8 mouse cellular contexts compared by ENCODE assay signal in the genomic region with DNA sequence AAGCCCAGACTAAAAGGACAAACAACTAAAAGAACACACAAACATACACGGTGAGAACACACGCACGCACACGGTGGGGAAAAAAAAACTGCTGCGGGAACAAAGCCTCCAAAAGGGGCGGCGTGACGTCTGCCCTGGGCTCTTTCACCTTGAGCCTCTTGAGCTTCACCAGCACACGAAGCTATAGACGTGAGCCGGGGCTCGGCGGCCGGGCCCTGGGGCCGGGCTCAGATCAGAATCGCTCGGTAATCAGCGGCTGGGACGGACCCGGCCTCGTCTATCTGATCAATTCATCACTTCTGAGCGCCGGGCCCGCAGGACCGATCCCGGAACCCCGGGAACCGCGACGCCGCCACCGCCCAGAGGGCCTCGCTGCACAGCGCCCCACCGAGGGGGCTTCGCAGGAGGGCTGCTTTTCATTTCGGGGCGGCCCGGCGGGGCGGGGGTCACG. TPM values are rescaled to one million over a fixed set of nuclear protein-coding genes. Genes with fewer than 3 reads are reported as not detected.
DNase-seq lines count a peak whose midpoint lies in the region; ATAC-seq lines count a peak whose summit lies in the region.

No protein-coding gene starts in this region.

- no peaks in the 10 kb centered on the region for H3K9me3 ChIP-seq in neural tube, embryonic 11.5 days (ENCODE audit: control insufficient read depth, low read length)
- no peaks in the 10 kb centered on the region for H3K9me3 ChIP-seq in limb, embryonic 11.5 days (ENCODE audit: control insufficient read depth, low read length)
- no peaks in the 10 kb centered on the region for H3K9me3 ChIP-seq in midbrain, embryonic 14.5 days (ENCODE audit: control insufficient read depth, low read length)

- H3K4me3 ChIP-seq in neural tube, embryonic 11.5 days (ENCODE audit: low read depth, low read length) = peak overlapping the region; percentile 79
- peak overlapping the region; percentile 89 for H3K4me3 ChIP-seq in limb, embryonic 11.5 days (ENCODE audit: low read depth, low read length)
- peak overlapping the region; percentile 86 for H3K4me3 ChIP-seq in midbrain, embryonic 14.5 days (replicated peaks; ENCODE audit: low read depth, low read length)

- peak; percentile 37 to 59 for DNase-seq in adrenal gland, postnatal 36 days
- no peak for DNase-seq in adrenal gland, adult 8-10 months
- no peak for DNase-seq in neural tube, embryonic 11.5 days (ENCODE audit: low spot score)
- DNase-seq in neural tube, embryonic 10.5 days (ENCODE audit: extremely low spot score, low spot score) = no peak
- DNase-seq in limb, embryonic 11.5 days (ENCODE audit: low spot score) = no peak
- no peak for DNase-seq in midbrain, embryonic 14.5 days
- no peak for DNase-seq in yolk sac, embryonic 10.5 days (ENCODE audit: low spot score)

- WGBS in neural tube, embryonic 11.5 days = under 1% methylated on average over 42 of the region's 42 CpGs
- under 1% methylated on average over 42 of the region's 42 CpGs for WGBS in limb, embryonic 11.5 days
- WGBS in midbrain, embryonic 14.5 days = under 1% methylated on average over 42 of the region's 42 CpGs

- H3K36me3 ChIP-seq in neural tube, embryonic 11.5 days (ENCODE audit: control insufficient read depth, insufficient read depth, low read length) = peaks cover 3% of the 10 kb centered on the region; the same call in 1 of the 2 replicates
- H3K36me3 ChIP-seq in limb, embryonic 11.5 days (ENCODE audit: control insufficient read depth, insufficient read depth, low read length) = peaks cover 6% of the 10 kb centered on the region
- H3K36me3 ChIP-seq in midbrain, embryonic 14.5 days (ENCODE audit: control insufficient read depth, insufficient read depth, low read length) = peaks cover 30% of the 10 kb centered on the region

- peak; percentile 75 for ATAC-seq in neural tube, embryonic 11.5 days (ENCODE audit: insufficient read depth, low FRiP score, low TSS enrichment)
- peak; percentile 36 for ATAC-seq in erythroid progenitor cell, adult 5-6 weeks (replicated peaks; ENCODE audit: low FRiP score, poor library complexity, severe bottlenecking)
- ATAC-seq in limb, embryonic 11.5 days (ENCODE audit: insufficient number of reproducible peaks, low FRiP score, low TSS enrichment, low read depth) = peak; percentile 62
- ATAC-seq in midbrain, embryonic 14.5 days (ENCODE audit: low FRiP score, low TSS enrichment) = peak; percentile 80

- H3K27me3 ChIP-seq in neural tube, embryonic 11.5 days (ENCODE audit: control insufficient read depth, insufficient read depth, low read length) = no peaks in the 10 kb centered on the region
- H3K27me3 ChIP-seq in limb, embryonic 11.5 days (ENCODE audit: control insufficient read depth, insufficient read depth, low read length) = no peaks in the 10 kb centered on the region
- no peaks in the 10 kb centered on the region for H3K27me3 ChIP-seq in midbrain, embryonic 14.5 days (ENCODE audit: control insufficient read depth, insufficient read depth, low read length)

- H3K27ac ChIP-seq in neural tube, embryonic 11.5 days (ENCODE audit: low read depth, low read length) = peak overlapping the region; percentile 89
- peak overlapping the region; percentile 81 for H3K27ac ChIP-seq in limb, embryonic 11.5 days (replicated peaks; ENCODE audit: low read depth, low read length)
- peak overlapping the region; percentile 94 for H3K27ac ChIP-seq in midbrain, embryonic 14.5 days (replicated peaks; ENCODE audit: low read depth, low read length)

- H3K9ac ChIP-seq in neural tube, embryonic 11.5 days (ENCODE audit: low read length) = peak overlapping the region; percentile 87
- H3K9ac ChIP-seq in limb, embryonic 11.5 days (ENCODE audit: low read length) = peak overlapping the region; percentile 96
- H3K9ac ChIP-seq in midbrain, embryonic 14.5 days (replicated peaks; ENCODE audit: low read length) = peak overlapping the region; percentile 98

- H3K4me1 ChIP-seq in neural tube, embryonic 11.5 days (ENCODE audit: control insufficient read depth, insufficient read depth, low read length) = no peaks in the 10 kb centered on the region
- 0 out of 2 replicates have a peak, but pooled peaks cover 2% of the 10 kb centered on the region for H3K4me1 ChIP-seq in limb, embryonic 11.5 days (ENCODE audit: control insufficient read depth, insufficient read depth, low read length)
- peaks cover 6% of the 10 kb centered on the region; the same call in 1 of the 2 replicates for H3K4me1 ChIP-seq in midbrain, embryonic 14.5 days (ENCODE audit: control insufficient read depth, insufficient read depth, low read length)

- peak overlapping the region; percentile 53 for H3K4me2 ChIP-seq in neural tube, embryonic 11.5 days (ENCODE audit: low read depth)
- H3K4me2 ChIP-seq in limb, embryonic 11.5 days (ENCODE audit: low read depth, severe bottlenecking) = peak overlapping the region; percentile 60
- peak overlapping the region; percentile 79 for H3K4me2 ChIP-seq in midbrain, embryonic 14.5 days (ENCODE audit: low read length)

RNA-seq across cellular contexts. Expression of a gene that starts 8.1 kb away (rescaled TPM):
- total RNA-seq in adrenal gland, postnatal 36 days (2021) = 10 to 100 TPM; 55.1 to 65.9 TPM
- 10 to 100 TPM; 63.6 to 76.6 (median 68.7) TPM for total RNA-seq in adrenal gland, adult 8-10 months (2022)
- polyA plus RNA-seq in neural tube, embryonic 11.5 days (2014; fragmentation: Nextera tagmentation; extraction: Ambion mirVana) = 55.4 and 56.6 TPM in 2 replicates
- total RNA-seq in erythroid progenitor cell, adult 5-6 weeks (2015; ENCODE audit: low replicate concordance) = 9.7 and 13.0 TPM in 2 replicates
- total RNA-seq in erythroid progenitor cell, adult 5-6 weeks (2017; ENCODE audit: low replicate concordance) = 27.0 and 27.8 TPM in 2 replicates
- polyA plus RNA-seq in limb, embryonic 11.5 days (2014; fragmentation: Nextera tagmentation; extraction: Ambion mirVana) = 37.1 and 39.7 TPM in 2 replicates
- polyA plus RNA-seq in midbrain, embryonic 14.5 days (2014; fragmentation: Nextera tagmentation; extraction: Ambion mirVana) = 45.5 and 63.0 TPM in 2 replicates

RNA-seq across cellular contexts. Expression of a gene that starts 17.4 kb away (rescaled TPM):
- total RNA-seq in adrenal gland, postnatal 36 days (2021) = 10 to 100 TPM; 29.2 to 36.0 TPM
- 10 to 100 TPM; 26.3 to 35.0 (median 29.7) TPM for total RNA-seq in adrenal gland, adult 8-10 months (2022)
- 70.7 and 74.8 TPM in 2 replicates for polyA plus RNA-seq in neural tube, embryonic 11.5 days (2014; fragmentation: Nextera tagmentation; extraction: Ambion mirVana)
- total RNA-seq in erythroid progenitor cell, adult 5-6 weeks (2015; ENCODE audit: low replicate concordance) = 1.7 and 7.6 TPM in 2 replicates
- 4.1 and 5.1 TPM in 2 replicates for total RNA-seq in erythroid progenitor cell, adult 5-6 weeks (2017; ENCODE audit: low replicate concordance)
- 48.1 and 54.8 TPM in 2 replicates for polyA plus RNA-seq in limb, embryonic 11.5 days (2014; fragmentation: Nextera tagmentation; extraction: Ambion mirVana)
- polyA plus RNA-seq in midbrain, embryonic 14.5 days (2014; fragmentation: Nextera tagmentation; extraction: Ambion mirVana) = 63.4 and 63.6 TPM in 2 replicates

RNA-seq across cellular contexts. Expression of a gene that starts 17.8 kb away (rescaled TPM):
- total RNA-seq in adrenal gland, postnatal 36 days (2021) = 1 to 10 TPM; 1.7 to 5.3 TPM
- total RNA-seq in adrenal gland, adult 8-10 months (2022) = 1 to 10 TPM; 2.4 to 6.9 (median 3.9) TPM
- polyA plus RNA-seq in neural tube, embryonic 11.5 days (2014; fragmentation: Nextera tagmentation; extraction: Ambion mirVana) = 1.4 and 1.8 TPM in 2 replicates
- total RNA-seq in erythroid progenitor cell, adult 5-6 weeks (2015; ENCODE audit: low replicate concordance) = not detected in 2 replicates
- total RNA-seq in erythroid progenitor cell, adult 5-6 weeks (2017; ENCODE audit: low replicate concordance) = not detected in 2 replicates
- 0.21 and 0.34 TPM in 2 replicates for polyA plus RNA-seq in limb, embryonic 11.5 days (2014; fragmentation: Nextera tagmentation; extraction: Ambion mirVana)
- polyA plus RNA-seq in midbrain, embryonic 14.5 days (2014; fragmentation: Nextera tagmentation; extraction: Ambion mirVana) = 18.8 and 21.8 TPM in 2 replicates

RNA-seq across cellular contexts. Expression of a gene that starts 20.2 kb away (rescaled TPM):
- total RNA-seq in adrenal gland, postnatal 36 days (2021) = not detected
- total RNA-seq in adrenal gland, adult 8-10 months (2022) = under 1 TPM in 2 of 4 experiments, not detected in 2; 0.45 to 0.59 TPM
- not detected in 2 replicates for polyA plus RNA-seq in neural tube, embryonic 11.5 days (2014; fragmentation: Nextera tagmentation; extraction: Ambion mirVana)
- total RNA-seq in erythroid progenitor cell, adult 5-6 weeks (2015; ENCODE audit: low replicate concordance) = not detected in 2 replicates
- not detected in 2 replicates for total RNA-seq in erythroid progenitor cell, adult 5-6 weeks (2017; ENCODE audit: low replicate concordance)
- 0.47 TPM in 1 of 2 replicates, not detected in the other for polyA plus RNA-seq in limb, embryonic 11.5 days (2014; fragmentation: Nextera tagmentation; extraction: Ambion mirVana)
- polyA plus RNA-seq in midbrain, embryonic 14.5 days (2014; fragmentation: Nextera tagmentation; extraction: Ambion mirVana) = 1.6 and 1.9 TPM in 2 replicates

RNA-seq across cellular contexts. Expression of a gene that starts 36.9 kb away (rescaled TPM):
- total RNA-seq in adrenal gland, postnatal 36 days (2021) = 10 to 100 TPM in 1 of 2 experiments, 1 to 10 TPM in 1; 8.0 to 12.3 TPM
- total RNA-seq in adrenal gland, adult 8-10 months (2022) = 10 to 100 TPM; 11.7 to 19.3 (median 15.3) TPM
- polyA plus RNA-seq in neural tube, embryonic 11.5 days (2014; fragmentation: Nextera tagmentation; extraction: Ambion mirVana) = 50.1 and 54.6 TPM in 2 replicates
- total RNA-seq in erythroid progenitor cell, adult 5-6 weeks (2015; ENCODE audit: low replicate concordance) = 1.3 and 2.9 TPM in 2 replicates
- 2.7 TPM in 1 of 2 replicates, not detected in the other for total RNA-seq in erythroid progenitor cell, adult 5-6 weeks (2017; ENCODE audit: low replicate concordance)
- polyA plus RNA-seq in limb, embryonic 11.5 days (2014; fragmentation: Nextera tagmentation; extraction: Ambion mirVana) = 8.3 and 9.3 TPM in 2 replicates
- polyA plus RNA-seq in midbrain, embryonic 14.5 days (2014; fragmentation: Nextera tagmentation; extraction: Ambion mirVana) = 83.3 and 123 TPM in 2 replicates

Comparison
In these comparisons a context has a peak if more than half of its experiments do, and no peak if none do; other contexts are left out.
1. DNase-seq: peak in adrenal gland, postnatal 36 days (2 of 2); none in adrenal gland, adult 8-10 months (single experiment), neural tube, embryonic 11.5 days (single experiment), neural tube, embryonic 10.5 days (single experiment), limb, embryonic 11.5 days (single experiment), midbrain, embryonic 14.5 days (single experiment) and yolk sac, embryonic 10.5 days (single experiment).
2. Peak in every context shown above with its lines, with median percentiles within 50 percentile points of each other: ATAC-seq, H3K27ac ChIP-seq, H3K4me2 ChIP-seq, H3K4me3 ChIP-seq and H3K9ac ChIP-seq.